8 mouse cellular contexts compared by ENCODE assay signal in the genomic region with DNA sequence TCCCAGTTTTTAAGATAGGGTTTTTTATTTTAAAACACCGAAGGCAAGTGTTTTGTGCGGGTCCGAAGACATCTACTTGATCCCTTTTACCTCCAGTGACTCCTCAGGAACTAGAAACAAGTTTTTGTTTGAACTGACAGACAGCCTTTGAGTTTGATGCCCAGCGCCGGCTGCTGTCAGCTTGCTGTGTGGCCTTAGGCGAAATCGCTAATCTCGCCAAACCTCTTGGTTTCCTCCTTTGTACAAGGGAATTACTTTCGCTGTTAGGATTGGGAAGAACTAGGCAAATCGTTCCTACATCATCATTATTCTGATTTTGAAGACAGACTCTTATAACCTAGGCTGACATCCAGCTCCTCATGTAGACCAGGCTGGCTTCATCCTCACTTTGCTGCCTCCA. TPM values are rescaled to one million over a fixed set of nuclear protein-coding genes. Genes with fewer than 3 reads are reported as not detected.
DNase-seq lines count a peak whose midpoint lies in the region; ATAC-seq and TF ChIP-seq lines count a peak whose summit lies in the region.

No protein-coding gene starts in this region.

- peak overlapping the region; percentile 87 for H3K9ac ChIP-seq in embryonic facial prominence, embryonic 14.5 days (ENCODE audit: low read depth, low read length)
- peak overlapping the region; percentile 85 for H3K9ac ChIP-seq in hindbrain, embryonic 15.5 days
- peak overlapping the region; percentile 82 for H3K9ac ChIP-seq in lung, postnatal 0 days (replicated peaks; ENCODE audit: low read depth)

- DNase-seq in thymus, postnatal 14 days, result peak; percentile 41
- DNase-seq in thymus, postnatal 10 days (ENCODE audit: low spot score in 2 of 2), result no peak
- DNase-seq in embryonic facial prominence, embryonic 14.5 days (ENCODE audit: low spot score), result peak; percentile 53
- no peak for DNase-seq in lung, postnatal 0 days (ENCODE audit: low spot score)
- DNase-seq in testis, postnatal 14 days (ENCODE audit: low spot score), result peak; percentile 41
- no peak for DNase-seq in gastrocnemius, adult 8-10 months (ENCODE audit: low spot score in 2 of 2)
- no peak for DNase-seq in urinary bladder, postnatal 10 days (ENCODE audit: low spot score)

- 3% methylated on average over 10 of the region's 10 CpGs for WGBS in embryonic facial prominence, embryonic 14.5 days
- 4% methylated on average over 10 of the region's 10 CpGs for WGBS in hindbrain, embryonic 15.5 days
- WGBS in lung, postnatal 0 days, result 6% methylated on average over 10 of the region's 10 CpGs

- H3K4me2 ChIP-seq in embryonic facial prominence, embryonic 14.5 days (ENCODE audit: low read depth, low read length), result peak overlapping the region; percentile 60
- peak overlapping the region; percentile 61 for H3K4me2 ChIP-seq in hindbrain, embryonic 15.5 days
- H3K4me2 ChIP-seq in lung, postnatal 0 days (replicated peaks; ENCODE audit: low read depth, low read length), result peak overlapping the region; percentile 54

- H3K4me1 ChIP-seq in embryonic facial prominence, embryonic 14.5 days (ENCODE audit: control insufficient read depth, insufficient read depth, low read length), result peaks cover 18% of the 10 kb centered on the region; the same call in 1 of the 2 replicates
- H3K4me1 ChIP-seq in hindbrain, embryonic 15.5 days (replicated peaks), result peaks cover 40% of the 10 kb centered on the region
- H3K4me1 ChIP-seq in lung, postnatal 0 days (ENCODE audit: insufficient read depth, low read depth, low read length), result no peaks in the 10 kb centered on the region

- H3K36me3 ChIP-seq in embryonic facial prominence, embryonic 14.5 days (ENCODE audit: control insufficient read depth, insufficient read depth, low read length), result 0 out of 2 replicates have a peak, but pooled peaks cover 11% of the 10 kb centered on the region
- H3K36me3 ChIP-seq in hindbrain, embryonic 15.5 days, result no peaks in the 10 kb centered on the region
- H3K36me3 ChIP-seq in lung, postnatal 0 days (ENCODE audit: insufficient read depth, low read length), result no peaks in the 10 kb centered on the region

- H3K9me3 ChIP-seq in embryonic facial prominence, embryonic 14.5 days (ENCODE audit: control insufficient read depth, low read length), result no peaks in the 10 kb centered on the region
- H3K9me3 ChIP-seq in hindbrain, embryonic 15.5 days, result no peaks in the 10 kb centered on the region
- no peaks in the 10 kb centered on the region for H3K9me3 ChIP-seq in lung, postnatal 0 days (ENCODE audit: low read length)

- no peak for TF ChIP-seq EP300 in lung, postnatal 0 days (IDR thresholded peaks at IDR 0.05)

- H3K4me3 ChIP-seq in embryonic facial prominence, embryonic 14.5 days (ENCODE audit: low read depth, low read length), result peak overlapping the region; percentile 84
- peak overlapping the region; percentile 66 for H3K4me3 ChIP-seq in hindbrain, embryonic 15.5 days
- peak overlapping the region; percentile 83 for H3K4me3 ChIP-seq in lung, postnatal 0 days (ENCODE audit: low read depth, low read length)

- no peak for TF ChIP-seq CTCF in lung, postnatal 0 days (IDR thresholded peaks at IDR 0.05)

- H3K27ac ChIP-seq in embryonic facial prominence, embryonic 14.5 days (replicated peaks; ENCODE audit: low read depth, low read length), result peak overlapping the region; percentile 96
- H3K27ac ChIP-seq in hindbrain, embryonic 15.5 days (replicated peaks), result peak overlapping the region; percentile 98
- peak overlapping the region; percentile 96 for H3K27ac ChIP-seq in lung, postnatal 0 days (ENCODE audit: low read length)

- no peak for ATAC-seq in embryonic facial prominence, embryonic 14.5 days (ENCODE audit: low read depth)
- ATAC-seq in hindbrain, embryonic 15.5 days (ENCODE audit: low FRiP score, low read depth), result no peak
- no peak for ATAC-seq in lung, postnatal 0 days

- no peaks in the 10 kb centered on the region for H3K27me3 ChIP-seq in embryonic facial prominence, embryonic 14.5 days (replicated peaks; ENCODE audit: control insufficient read depth, insufficient read depth, low read length)
- H3K27me3 ChIP-seq in hindbrain, embryonic 15.5 days, result no peaks in the 10 kb centered on the region
- H3K27me3 ChIP-seq in lung, postnatal 0 days (replicated peaks; ENCODE audit: insufficient read depth, low read length), result no peaks in the 10 kb centered on the region

RNA-seq across cellular contexts. Expression of a gene that starts 1.1 kb away (rescaled TPM):
- 70.9 and 82.0 TPM in 2 replicates for polyA plus RNA-seq in embryonic facial prominence, embryonic 14.5 days (2014; fragmentation: Nextera tagmentation; extraction: Ambion mirVana)
- 126 and 139 TPM in 2 replicates for polyA plus RNA-seq in hindbrain, embryonic 15.5 days (2015; fragmentation: Nextera tagmentation; extraction: Ambion mirVana)
- polyA plus RNA-seq in lung, postnatal 0 days (2015; fragmentation: Nextera tagmentation; extraction: Ambion mirVana), result 22.3 and 22.4 TPM in 2 replicates
- total RNA-seq in gastrocnemius, adult 8-10 months (2022), result 10 to 100 TPM; 37.3 to 40.9 (median 38.5) TPM

RNA-seq across cellular contexts. Expression of a gene that starts 24.4 kb away (rescaled TPM):
- 16.0 and 18.2 TPM in 2 replicates for polyA plus RNA-seq in embryonic facial prominence, embryonic 14.5 days (2014; fragmentation: Nextera tagmentation; extraction: Ambion mirVana)
- 25.1 and 25.2 TPM in 2 replicates for polyA plus RNA-seq in hindbrain, embryonic 15.5 days (2015; fragmentation: Nextera tagmentation; extraction: Ambion mirVana)
- 28.3 and 30.3 TPM in 2 replicates for polyA plus RNA-seq in lung, postnatal 0 days (2015; fragmentation: Nextera tagmentation; extraction: Ambion mirVana)
- 1 to 10 TPM; 6.2 to 6.7 (median 6.5) TPM for total RNA-seq in gastrocnemius, adult 8-10 months (2022)

RNA-seq across cellular contexts. Expression of a gene that starts 24.5 kb away (rescaled TPM):
- 41.5 and 42.3 TPM in 2 replicates for polyA plus RNA-seq in embryonic facial prominence, embryonic 14.5 days (2014; fragmentation: Nextera tagmentation; extraction: Ambion mirVana)
- polyA plus RNA-seq in hindbrain, embryonic 15.5 days (2015; fragmentation: Nextera tagmentation; extraction: Ambion mirVana), result 60.1 and 61.8 TPM in 2 replicates
- 16.5 and 17.3 TPM in 2 replicates for polyA plus RNA-seq in lung, postnatal 0 days (2015; fragmentation: Nextera tagmentation; extraction: Ambion mirVana)
- total RNA-seq in gastrocnemius, adult 8-10 months (2022), result 10 to 100 TPM; 48.2 to 52.3 (median 51.3) TPM

Comparison
In these comparisons a context has a peak if more than half of its experiments do, and no peak if none do; other contexts are left out.
1. DNase-seq: peak in thymus, postnatal 14 days (single experiment), embryonic facial prominence, embryonic 14.5 days (single experiment) and testis, postnatal 14 days (single experiment); none in thymus, postnatal 10 days (0 of 2), lung, postnatal 0 days (single experiment), gastrocnemius, adult 8-10 months (0 of 2) and urinary bladder, postnatal 10 days (single experiment).
2. Peak in every context shown above with its lines, with median percentiles within 50 percentile points of each other: H3K27ac ChIP-seq, H3K4me2 ChIP-seq, H3K4me3 ChIP-seq and H3K9ac ChIP-seq.